Mouse (Mus musculus) neural tube, embryonic 11.5 days (tissue): ENCODE measurements around the gene Rptn. TPM values are rescaled to one million over a fixed set of nuclear protein-coding genes. Genes with fewer than 3 reads are reported as not detected.

Experiments used
- ATAC-seq: fragments of 200-750 bp; cut with Nextera tagmentation; 2 replicates; pipeline ENCODE4 v1.8.0; 2017; ENCODE audit warnings: moderate number of reproducible peaks, mild to moderate bottlenecking, moderate TSS enrichment, moderate library complexity; ENCODE audit not compliant: insufficient read depth, low FRiP score, low TSS enrichment
- DNase-seq: peaks from one replicate; pipeline ENCODE4 v3.0.0-alpha.2; 2015; ENCODE audit warnings: low spot score
- H3K27ac ChIP-seq: fragments of 300-500 bp; sonication (generic); 2 replicates; pipeline ENCODE4 v1.5.1; 2014; ENCODE audit warnings: low read depth, mild to moderate bottlenecking, low read length
- H3K27me3 ChIP-seq: fragments of 300-500 bp; sonication (generic); 2 replicates; pipeline ENCODE4 v1.6.1; 2014; ENCODE audit warnings: mild to moderate bottlenecking, low read length, mixed read lengths; ENCODE audit not compliant: control insufficient read depth, insufficient read depth
- H3K36me3 ChIP-seq: fragments of 300-500 bp; sonication (generic); 2 replicates; pipeline ENCODE4 v1.6.1; 2014; ENCODE audit warnings: mild to moderate bottlenecking, low read length, moderate library complexity, mixed read lengths; ENCODE audit not compliant: control insufficient read depth, insufficient read depth
- H3K4me1 ChIP-seq: fragments of 300-500 bp; sonication (generic); 2 replicates; pipeline ENCODE4 v1.6.1; 2014; ENCODE audit warnings: low read length, mixed read lengths; ENCODE audit not compliant: control insufficient read depth, insufficient read depth
- H3K4me2 ChIP-seq: fragments of 300-500 bp; sonication (generic); 2 replicates; pipeline ENCODE4 v1.6.1; 2014; ENCODE audit warnings: low read depth, mild to moderate bottlenecking, moderate library complexity
- H3K4me3 ChIP-seq: fragments of 300-500 bp; sonication (generic); 2 replicates; pipeline ENCODE4 v1.5.1; 2014; ENCODE audit warnings: low read depth, low read length
- H3K9ac ChIP-seq: fragments of 300-500 bp; sonication (generic); 2 replicates; pipeline ENCODE4 v1.6.1; 2014; ENCODE audit warnings: mild to moderate bottlenecking, low read length
- H3K9me3 ChIP-seq: fragments of 300-500 bp; sonication (generic); 2 replicates; pipeline ENCODE4 v1.6.1; 2016; ENCODE audit warnings: low read length; ENCODE audit not compliant: control insufficient read depth
- WGBS: fragments of 180-500 bp; shearing (Covaris S2); extraction: QIAGEN DNeasy Blood & Tissue Kit; methylation state at CpG from one replicate; pipeline ENCODE4 v1.1.7; 2014; 5-methylcytosine and 5-hydroxymethylcytosine counted together
- polyA plus RNA-seq: library from polyadenylated mRNA; unstranded; fragments of >200 nt; fragmentation: Nextera tagmentation; extraction: Ambion mirVana; gene quantifications from 2 replicates; pipeline ENCODE4 v1.2.1, GENCODE M21; 2014

Rptn gene
- not detected in 2 replicates for polyA plus RNA-seq

DNA sequence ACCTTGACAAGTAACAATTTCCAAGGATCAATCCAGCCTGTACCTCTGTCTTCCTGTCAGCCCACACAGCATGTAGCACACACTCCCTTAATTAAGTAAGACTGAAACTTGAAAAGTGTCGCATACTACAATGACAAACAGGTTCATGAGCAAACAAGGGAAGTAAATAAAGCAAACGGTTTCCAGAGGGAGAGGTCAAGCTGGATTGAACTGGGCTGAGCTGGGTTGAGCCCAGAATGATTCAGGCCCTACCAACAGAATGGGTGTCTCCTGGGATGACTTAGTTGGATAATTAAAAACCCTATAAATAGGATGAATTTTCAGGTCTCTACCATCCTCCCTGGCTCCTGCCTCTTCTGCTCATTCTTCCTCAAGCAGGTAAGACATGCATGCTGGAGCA is at the start of gene Rptn:
Rptn (plus strand) TSS at position 334 of the 400 bp plus-strand sequence.
- WGBS = 78% methylated on average over 2 of the region's 2 CpGs
- H3K27me3 ChIP-seq = no peaks in the 10 kb centered on the region

DNA sequence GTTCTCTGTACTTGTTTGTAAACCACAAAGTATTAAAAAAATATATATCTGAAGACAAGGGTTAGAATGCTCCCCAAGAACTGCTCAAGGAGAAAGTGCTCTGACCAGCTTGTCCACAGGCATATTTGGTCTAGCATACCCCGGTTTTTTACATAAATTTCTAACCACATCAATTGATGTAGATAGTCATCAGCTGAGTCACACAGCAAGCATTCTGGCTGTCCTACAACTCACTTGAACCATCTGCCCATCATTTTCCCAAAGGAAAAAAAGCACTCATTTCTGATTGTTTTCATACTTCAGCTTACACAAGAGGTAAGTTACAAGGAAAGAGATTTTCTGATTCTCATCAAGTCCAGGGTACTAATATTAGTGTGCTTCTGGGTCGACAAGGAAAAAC is 46.6 kb upstream of the Rptn start:
- ATAC-seq (no peak), DNase-seq (no peak)
- no peak overlapping the region for H3K4me2 ChIP-seq
- WGBS = 80% methylated on average over 2 of the region's 2 CpGs
- H3K36me3 ChIP-seq = no peaks in the 10 kb centered on the region
- H3K9me3 ChIP-seq = no peaks in the 10 kb centered on the region
- H3K9ac ChIP-seq = no peak overlapping the region
- no peak overlapping the region for H3K27ac ChIP-seq
- no peak overlapping the region for H3K4me3 ChIP-seq
- H3K27me3 ChIP-seq = no peaks in the 10 kb centered on the region
- no peaks in the 10 kb centered on the region for H3K4me1 ChIP-seq

More for the DNA sequence above, at the start of gene Rptn:
- H3K27ac ChIP-seq = no peak within 1 kb of the TSS
- no peak within 1 kb of the TSS for H3K4me3 ChIP-seq
- no peak within 1 kb of the TSS for H3K9ac ChIP-seq
- H3K36me3 ChIP-seq = no peaks in the 10 kb centered on the region
- DNase-seq (no peak), ATAC-seq (no peak)
- no peaks in the 10 kb centered on the region for H3K9me3 ChIP-seq
- no peaks in the 10 kb centered on the region for H3K4me1 ChIP-seq
- H3K4me2 ChIP-seq = no peak within 1 kb of the TSS

DNA sequence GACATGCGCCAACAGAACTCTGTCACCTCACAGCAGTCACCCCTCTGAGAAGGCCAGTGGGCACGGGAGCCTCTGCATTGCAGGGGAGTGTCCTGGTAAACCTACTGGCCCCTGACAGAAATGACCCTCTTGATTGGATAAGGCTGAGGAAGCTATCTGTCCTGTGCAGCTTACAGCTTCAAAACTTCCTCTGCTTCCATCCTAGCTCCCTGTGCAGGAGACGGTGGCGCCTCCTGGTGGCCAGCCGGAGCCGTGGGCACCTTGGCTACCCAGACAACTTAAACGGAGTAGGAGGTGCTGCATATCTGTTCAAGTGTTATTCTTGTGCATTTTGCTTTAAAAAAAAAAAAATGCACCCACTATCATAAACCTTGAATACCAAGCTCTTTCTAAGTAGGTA is 33.5 kb upstream of the Rptn start:
- no peaks in the 10 kb centered on the region for H3K27me3 ChIP-seq
- 0 out of 2 replicates have a peak, but pooled peaks have one; percentile 39 for ATAC-seq

DNA sequence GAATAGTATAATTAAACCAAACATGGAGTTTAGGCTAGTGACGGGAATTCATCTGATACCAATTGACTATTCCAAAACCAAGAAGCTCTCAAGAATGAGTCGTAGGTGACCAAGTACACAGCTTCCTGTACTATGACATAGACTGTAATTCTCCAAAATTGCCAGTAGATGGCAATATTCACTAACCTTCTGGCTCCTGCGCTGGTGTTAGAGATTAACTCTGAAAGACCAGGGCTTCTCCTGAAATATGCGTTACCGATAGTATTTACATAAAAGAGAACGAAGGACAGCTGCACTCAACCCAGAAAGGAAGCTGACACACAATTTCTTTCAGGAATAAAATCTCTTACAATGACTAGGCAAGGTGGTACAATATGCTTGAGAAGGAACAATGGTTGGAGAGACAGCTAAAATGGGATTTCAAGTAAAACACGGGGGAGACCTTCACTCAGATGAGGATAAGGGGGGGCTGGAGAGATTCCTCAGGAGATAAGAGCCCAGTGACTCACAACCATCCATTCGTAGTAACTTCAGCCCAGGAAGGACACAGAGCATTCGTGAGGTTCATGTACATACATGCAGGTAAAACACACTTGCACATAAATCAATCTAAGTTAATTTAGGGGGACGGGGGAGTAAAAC is 31.4 kb upstream of the Rptn start:
- ATAC-seq (peak; percentile 82), DNase-seq (peak; percentile 24)
- H3K27me3 ChIP-seq = no peaks in the 10 kb centered on the region
- peak overlapping the region; percentile 19; the same call in 1 of the 2 replicates for H3K4me2 ChIP-seq
- no peaks in the 10 kb centered on the region for H3K36me3 ChIP-seq
- H3K4me1 ChIP-seq = no peaks in the 10 kb centered on the region
- H3K9me3 ChIP-seq = no peaks in the 10 kb centered on the region
- H3K9ac ChIP-seq = no peak overlapping the region
- 11% methylated on average over 10 of the region's 10 CpGs for WGBS
- no peak overlapping the region for H3K27ac ChIP-seq
- H3K4me3 ChIP-seq = no peak overlapping the region

More for the DNA sequence above, 33.5 kb upstream of the Rptn start:
- Histone ChIP-seq H3K4me1 (no peaks in the 10 kb centered on the region), H3K4me3 (no peak overlapping the region), H3K9me3 (no peaks in the 10 kb centered on the region), H3K36me3 (no peaks in the 10 kb centered on the region), H3K9ac (no peak overlapping the region), H3K4me2 (no peak overlapping the region), H3K27ac (no peak overlapping the region)
- 22% methylated on average over 7 of the region's 7 CpGs for WGBS
- peak; percentile 72 for DNase-seq

DNA sequence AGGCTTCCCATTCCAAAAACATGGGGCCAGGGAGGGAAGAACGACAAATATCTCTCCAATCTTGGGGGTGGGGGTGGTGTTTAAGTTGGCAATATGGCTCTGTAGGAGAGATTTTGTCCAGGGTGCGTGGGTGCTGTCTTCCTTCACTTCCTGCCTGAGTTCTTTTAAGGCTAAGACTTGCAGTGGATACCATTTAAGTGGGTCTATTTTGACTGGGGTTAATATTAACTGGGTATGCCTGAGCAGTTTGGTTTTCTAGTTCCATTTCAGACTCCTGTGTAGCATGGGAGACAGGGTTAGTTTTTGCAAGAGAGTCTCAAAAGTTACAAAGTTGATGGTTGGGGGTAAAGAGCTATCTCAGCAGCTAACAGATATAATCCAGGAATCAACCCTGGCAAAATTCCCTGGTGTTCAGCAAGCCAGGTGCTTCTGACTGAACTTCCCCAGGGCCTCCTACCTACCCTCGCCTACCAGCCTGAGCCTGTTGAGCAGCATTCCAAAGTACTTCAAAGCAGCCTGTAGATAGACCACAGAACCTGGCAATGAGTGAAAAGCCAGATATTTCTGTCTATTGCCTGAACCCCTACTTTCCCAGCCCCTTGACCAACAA is 26.4 kb upstream of the Rptn start:
- ATAC-seq = no peak
- H3K36me3 ChIP-seq = no peaks in the 10 kb centered on the region
- H3K9me3 ChIP-seq = no peaks in the 10 kb centered on the region
- no peak overlapping the region for H3K27ac ChIP-seq
- no peaks in the 10 kb centered on the region for H3K4me1 ChIP-seq
- DNase-seq = no peak
- no peak overlapping the region for H3K4me2 ChIP-seq
- H3K9ac ChIP-seq = no peak overlapping the region
- H3K27me3 ChIP-seq = no peaks in the 10 kb centered on the region
- 75% methylated on average over 3 of the region's 3 CpGs for WGBS
- H3K4me3 ChIP-seq = no peak overlapping the region

DNA sequence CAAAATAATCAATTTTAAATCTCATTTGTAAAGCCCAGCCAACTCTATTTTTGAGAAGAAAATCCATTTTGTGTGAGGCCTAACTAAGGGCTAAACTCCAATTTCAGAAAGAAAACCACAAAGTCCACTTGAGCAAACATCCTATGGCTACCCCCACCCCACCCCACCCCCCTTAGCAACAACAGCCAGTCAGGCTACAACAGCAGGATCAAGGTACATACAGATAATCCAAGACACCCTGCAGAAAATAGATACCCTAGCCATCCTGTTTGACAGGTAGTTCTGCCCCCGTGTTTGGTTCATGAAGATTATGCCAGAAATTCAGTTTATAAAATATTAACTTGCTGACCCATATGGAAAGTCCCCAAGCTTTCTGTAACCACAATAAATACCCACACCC is 25.3 kb upstream of the Rptn start:
- Histone ChIP-seq H3K4me3 (no peak overlapping the region), H3K27ac (no peak overlapping the region), H3K9ac (no peak overlapping the region), H3K4me1 (no peaks in the 10 kb centered on the region), H3K27me3 (no peaks in the 10 kb centered on the region), H3K36me3 (no peaks in the 10 kb centered on the region), H3K9me3 (no peaks in the 10 kb centered on the region), H3K4me2 (no peak overlapping the region)
- 79% methylated on average over 1 of the region's 1 CpGs for WGBS
- ATAC-seq = no peak
- no peak for DNase-seq

DNA sequence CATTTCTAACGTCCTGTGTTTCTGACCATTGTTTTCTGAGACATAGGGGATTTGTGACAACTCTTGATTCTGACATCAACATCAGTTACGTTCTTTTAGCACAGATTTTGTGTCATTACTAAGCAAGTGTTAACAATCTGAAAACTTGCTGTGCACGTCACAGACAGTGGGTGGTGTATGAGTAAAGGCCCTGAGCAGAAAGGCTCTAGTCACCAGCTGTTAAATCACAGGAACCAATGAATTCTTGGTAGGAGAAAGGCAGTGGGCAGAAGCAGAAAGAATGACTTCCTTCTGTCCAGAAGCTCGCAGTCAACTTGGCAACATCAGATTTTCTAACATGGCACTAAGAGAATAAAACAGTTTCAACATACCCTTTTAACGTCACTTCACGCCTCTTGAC is 20.1 kb upstream of the Rptn start:
- DNase-seq = no peak
- 81% methylated on average over 6 of the region's 6 CpGs for WGBS
- Histone ChIP-seq H3K9ac (no peak overlapping the region), H3K4me2 (no peak overlapping the region), H3K27ac (no peak overlapping the region), H3K4me3 (no peak overlapping the region), H3K36me3 (no peaks in the 10 kb centered on the region), H3K9me3 (no peaks in the 10 kb centered on the region), H3K27me3 (no peaks in the 10 kb centered on the region), H3K4me1 (no peaks in the 10 kb centered on the region)
- no peak for ATAC-seq

DNA sequence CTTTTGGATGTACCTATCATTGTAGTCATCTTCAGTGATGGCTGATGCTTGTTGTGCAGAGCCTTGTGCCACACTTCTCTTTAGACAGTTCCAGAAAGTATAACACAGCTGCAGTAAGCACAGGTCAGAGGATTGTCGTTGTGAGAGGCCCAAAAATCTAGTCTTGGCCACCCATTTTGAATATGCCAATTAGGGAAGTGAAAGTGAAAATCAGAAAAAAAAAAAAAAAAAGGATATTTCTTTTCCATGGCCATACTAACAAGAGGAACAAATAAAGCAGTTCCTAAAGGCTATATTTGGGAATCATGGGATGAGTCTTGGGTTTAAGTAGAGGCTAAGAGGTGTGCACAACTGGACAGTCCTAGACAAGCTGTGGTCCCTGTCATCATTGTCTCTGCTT is 18.3 kb upstream of the Rptn start:
- ATAC-seq = no peak
- WGBS = 79% methylated on average over 1 of the region's 1 CpGs
- no peak overlapping the region for H3K27ac ChIP-seq

DNA sequence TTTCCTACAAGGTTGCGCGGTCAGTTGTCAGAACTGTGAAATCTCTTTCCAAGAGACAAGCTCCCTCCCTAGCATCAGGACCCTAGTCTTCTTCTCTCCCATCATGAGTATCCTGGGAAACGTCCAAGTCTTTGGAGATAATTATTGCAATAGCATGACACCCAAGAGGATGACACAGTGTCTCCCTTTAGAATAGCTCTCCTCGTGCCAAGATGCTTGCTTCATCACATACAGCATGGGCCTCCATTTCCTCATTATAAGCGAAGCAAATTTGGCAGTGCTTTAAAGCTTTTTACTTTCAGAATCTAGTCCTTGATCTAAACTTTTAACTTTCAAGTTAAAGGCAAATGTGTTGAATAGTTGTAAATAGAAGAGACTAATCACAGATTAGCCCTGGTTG is 17.9 kb upstream of the Rptn start:
- Histone ChIP-seq H3K9ac (no peak overlapping the region), H3K36me3 (no peaks in the 10 kb centered on the region), H3K4me3 (no peak overlapping the region), H3K27me3 (no peaks in the 10 kb centered on the region), H3K9me3 (no peaks in the 10 kb centered on the region), H3K27ac (no peak overlapping the region), H3K4me1 (no peaks in the 10 kb centered on the region), H3K4me2 (no peak overlapping the region)
- 90% methylated on average over 5 of the region's 5 CpGs for WGBS
- no peak for DNase-seq
- ATAC-seq = no peak

More for the DNA sequence above, 18.3 kb upstream of the Rptn start:
- H3K4me1 ChIP-seq = no peaks in the 10 kb centered on the region
- H3K4me3 ChIP-seq = no peak overlapping the region
- no peak overlapping the region for H3K9ac ChIP-seq
- no peaks in the 10 kb centered on the region for H3K9me3 ChIP-seq
- H3K4me2 ChIP-seq = no peak overlapping the region
- H3K27me3 ChIP-seq = no peaks in the 10 kb centered on the region
- H3K36me3 ChIP-seq = no peaks in the 10 kb centered on the region
- DNase-seq = no peak
